Mouse (Mus musculus) erythroblast, embryonic 14.5 days (primary cell): ENCODE measurements around the gene Ptgis. TPM values are rescaled to one million over a fixed set of nuclear protein-coding genes. Genes with fewer than 3 reads are reported as not detected.
"Not testable (repeated sequence)": the region's sequence is repeated elsewhere in the genome, so short reads cannot be mapped to it uniquely, and the experiment has no call there.

Source experiments
- H3K27me3 ChIP-seq: 2 replicates; pipeline ENCODE4 v1.6.1; 2012; ENCODE audit warnings: inconsistent platforms; ENCODE audit not compliant: control insufficient read depth
- H3K36me3 ChIP-seq: 2 replicates; pipeline ENCODE4 v1.6.1; 2012; ENCODE audit warnings: mild to moderate bottlenecking, inconsistent platforms; ENCODE audit not compliant: control insufficient read depth
- H3K4me1 ChIP-seq: 2 replicates; pipeline ENCODE4 v1.6.1; 2012; ENCODE audit warnings: inconsistent platforms; ENCODE audit not compliant: control insufficient read depth
- H3K4me3 ChIP-seq: replicated peaks from 2 replicates; pipeline ENCODE3; 2012; ENCODE audit warnings: moderate library complexity, mild to moderate bottlenecking, inconsistent platforms
- H3K9me3 ChIP-seq: 2 replicates; pipeline ENCODE4 v1.6.1; 2012; ENCODE audit warnings: low read length, inconsistent platforms, mixed read lengths; ENCODE audit not compliant: control insufficient read depth
- GATA1 ChIP-seq: IDR thresholded peaks from 2 replicates; pipeline ENCODE4 v1.6.1; 2012; ENCODE audit warnings: low read length, inconsistent platforms, mixed read lengths
- TAL1 ChIP-seq: IDR thresholded peaks from 3 replicates; pipeline ENCODE4 v1.6.1; 2012; ENCODE audit warnings: low read length, inconsistent platforms, mixed read lengths
- polyA plus RNA-seq: library from polyadenylated mRNA; stranded (reverse); fragments of >175 nt; gene quantifications from 2 replicates; pipeline ENCODE4 v1.2.3, GENCODE M21; 2012

The Ptgis gene
- polyA plus RNA-seq, 1 experiment = not detected

DNA sequence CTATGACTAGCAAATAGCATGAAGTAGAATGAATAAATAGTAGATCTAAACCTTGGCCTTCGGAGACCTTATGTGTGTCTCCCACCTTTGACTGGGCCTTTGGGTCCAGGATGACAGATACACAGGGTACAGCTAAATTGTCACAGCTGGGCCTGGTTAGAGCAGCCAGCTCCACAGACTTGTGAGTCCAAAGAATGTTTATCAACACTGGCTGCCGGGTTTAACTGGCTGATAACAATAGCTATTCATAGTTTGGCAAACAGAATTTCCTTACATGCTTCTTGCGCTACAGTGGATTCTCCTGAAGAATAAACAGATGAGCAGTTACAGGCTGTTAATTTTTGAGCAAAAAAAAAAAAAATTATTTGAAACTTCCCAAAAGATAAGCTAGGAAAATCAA, 31.4 kb downstream of the Ptgis start:
- Histone ChIP-seq H3K36me3 (no peaks in the 10 kb centered on the region), H3K4me3 (no peak overlapping the region), H3K4me1 (no peaks in the 10 kb centered on the region), H3K9me3 (no peaks in the 10 kb centered on the region; the same call in 1 of the 2 replicates), H3K27me3 (no peaks in the 10 kb centered on the region)
- TF ChIP-seq GATA1 (no peak), TAL1 (no peak)

- no peaks in the 10 kb centered on the region for H3K27me3 ChIP-seq
- no peaks in the 10 kb centered on the region for H3K36me3 ChIP-seq
- no peaks in the 10 kb centered on the region for H3K9me3 ChIP-seq
- no peak for TF ChIP-seq GATA1
- no peak for TF ChIP-seq TAL1
- no peaks in the 10 kb centered on the region for H3K4me1 ChIP-seq
- no peak overlapping the region for H3K4me3 ChIP-seq
Measured at GRCm38 (mm10) chr2:167205918-167206629, 34.3 kb downstream of the Ptgis start.

- not testable (repeated sequence) for H3K27me3 ChIP-seq, H3K4me3 ChIP-seq, H3K4me1 ChIP-seq, H3K36me3 ChIP-seq, H3K9me3 ChIP-seq
Measured at GRCm38 (mm10) chr2:167204686-167205085, 35.7 kb downstream of the Ptgis start.

DNA sequence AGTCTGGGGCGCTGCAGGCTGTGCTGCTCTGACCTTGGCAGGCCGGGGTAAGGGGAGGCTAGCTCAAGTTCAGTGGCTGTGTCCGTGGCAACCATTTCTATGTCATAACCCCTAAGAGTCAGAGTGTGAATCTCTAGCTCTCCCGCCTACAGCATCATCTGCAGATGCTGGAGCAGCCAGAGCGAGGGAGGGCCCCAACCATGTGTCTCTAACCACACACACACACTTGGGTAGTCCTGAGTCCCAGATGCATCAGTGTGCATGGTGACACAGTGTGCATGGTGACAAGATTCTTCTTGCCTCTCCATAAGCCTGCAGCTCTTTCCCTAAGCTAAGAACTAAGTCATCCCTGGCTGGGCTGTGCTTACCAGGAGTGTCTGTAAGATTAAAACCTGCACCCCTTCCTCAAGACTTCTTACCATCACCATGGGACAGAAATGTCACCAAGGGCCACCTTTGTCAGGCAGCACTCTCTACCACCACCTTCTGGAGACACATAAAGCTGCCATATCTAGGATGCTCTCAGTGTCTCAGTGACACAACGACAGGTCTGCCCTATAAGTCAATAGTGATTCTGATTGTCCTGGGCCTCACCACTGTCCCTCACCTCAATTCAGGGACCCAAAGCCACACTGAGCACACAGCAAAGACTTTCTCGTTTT, 36.8 kb downstream of the Ptgis start:
- H3K27me3 ChIP-seq = no peaks in the 10 kb centered on the region
- TF ChIP-seq TAL1 (no peak), GATA1 (no peak)
- H3K9me3 ChIP-seq = no peaks in the 10 kb centered on the region
- H3K4me3 ChIP-seq = no peak overlapping the region
- H3K36me3 ChIP-seq = no peaks in the 10 kb centered on the region
- H3K4me1 ChIP-seq = no peaks in the 10 kb centered on the region

DNA sequence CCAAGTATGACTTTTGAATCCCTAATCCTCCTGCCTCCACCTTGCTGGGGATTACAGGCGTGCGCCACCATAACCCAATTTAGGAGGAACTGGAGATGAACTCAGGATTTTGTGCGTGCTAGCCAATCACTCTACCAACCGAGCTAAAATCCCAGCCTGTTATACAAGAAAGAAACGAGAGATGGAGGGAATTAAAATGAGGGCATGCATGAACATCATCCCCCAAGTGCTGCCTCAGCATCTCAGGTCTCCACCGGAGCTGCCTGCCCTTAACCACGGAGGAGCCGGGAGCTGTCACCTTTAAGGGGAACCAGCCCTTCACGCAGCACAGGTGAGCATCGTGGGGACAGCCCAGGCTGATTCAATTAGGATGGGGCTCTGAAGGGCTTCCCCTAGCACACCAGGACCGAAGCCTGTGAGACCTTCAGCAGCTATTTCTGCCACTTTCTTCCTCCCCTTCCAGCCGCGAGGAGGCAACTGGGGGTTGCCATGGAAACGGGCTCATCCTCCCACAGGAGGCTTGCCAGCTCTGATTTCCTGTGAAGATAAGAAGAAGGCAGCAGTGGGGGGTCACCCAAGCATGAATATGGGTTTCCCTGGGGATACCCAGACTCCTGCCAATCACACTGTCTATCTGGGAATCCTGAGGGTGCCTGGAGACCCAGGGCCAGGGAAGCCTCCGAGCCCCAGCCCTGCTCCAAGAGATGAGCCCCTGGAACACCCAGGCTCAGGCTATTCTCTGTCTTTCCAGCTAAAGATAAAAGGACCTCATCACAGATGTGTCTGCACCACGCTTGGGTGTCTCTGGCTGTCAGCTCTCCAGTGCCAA, 38.7 kb downstream of the Ptgis start:
- Histone ChIP-seq H3K36me3 (no peaks in the 10 kb centered on the region), H3K4me3 (no peak overlapping the region), H3K4me1 (no peaks in the 10 kb centered on the region), H3K27me3 (no peaks in the 10 kb centered on the region), H3K9me3 (no peaks in the 10 kb centered on the region)
- TF ChIP-seq GATA1 (no peak), TAL1 (no peak)

GRCm38 (mm10) chr2:167198660-167199427, 41.6 kb downstream of the Ptgis start:
- Histone ChIP-seq H3K9me3 (peaks cover 8% of the 10 kb centered on the region; the same call in 1 of the 2 replicates), H3K27me3 (no peaks in the 10 kb centered on the region), H3K4me3 (no peak overlapping the region), H3K4me1 (no peaks in the 10 kb centered on the region), H3K36me3 (no peaks in the 10 kb centered on the region)
- TF ChIP-seq TAL1 (no peak), GATA1 (no peak)

DNA sequence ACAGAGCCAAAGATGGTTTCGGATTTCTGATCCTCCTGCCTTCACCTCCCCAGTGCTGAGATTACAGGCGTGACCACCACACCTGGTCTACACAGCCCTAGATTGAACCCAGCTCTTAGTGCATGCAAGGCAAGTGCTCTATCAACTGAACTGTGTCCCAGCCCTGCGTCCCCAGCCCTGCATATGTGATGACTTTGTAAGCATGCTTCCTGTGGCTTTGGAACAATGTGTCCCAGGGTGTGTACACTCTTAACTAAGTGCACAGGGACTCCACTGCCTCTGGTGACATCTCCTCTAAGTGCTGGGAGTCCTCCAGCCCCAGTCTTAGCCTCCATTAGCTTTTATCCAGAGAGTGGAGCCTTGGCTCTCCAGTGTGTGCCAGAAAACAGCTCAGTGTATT, 47.0 kb downstream of the Ptgis start:
- Histone ChIP-seq H3K9me3 (peaks cover 12% of the 10 kb centered on the region), H3K4me3 (no peak overlapping the region), H3K36me3 (no peaks in the 10 kb centered on the region), H3K27me3 (peaks cover 35% of the 10 kb centered on the region), H3K4me1 (peaks cover 5% of the 10 kb centered on the region)
- TF ChIP-seq TAL1 (no peak), GATA1 (no peak)

GRCm38 (mm10) chr2:167190076-167190399, 50.4 kb downstream of the Ptgis start, which contains the start of gene Kcnb1:
TSS of gene Kcnb1 (minus strand) at chr2:167190155.
- Histone ChIP-seq H3K9me3 (peaks cover 16% of the 10 kb centered on the region), H3K4me1 (peaks cover 5% of the 10 kb centered on the region), H3K4me3 (no peak within 1 kb of the TSS), H3K27me3 (peaks cover 63% of the 10 kb centered on the region), H3K36me3 (no peaks in the 10 kb centered on the region)
- TF ChIP-seq TAL1 = no peak
- no peak for TF ChIP-seq GATA1
